Mouse (Mus musculus) macrophage (primary cell): ENCODE results near the gene Shisa8. TPM values are rescaled to one million over a fixed set of nuclear protein-coding genes. Genes with fewer than 3 reads are reported as not detected.

ENCODE experiments used
- H3K27ac ChIP-seq: fragments of 350-480 bp; formaldehyde crosslinking; 2 replicates; pipeline ENCODE4 v1.9.0; 2021
- H3K36me3 ChIP-seq: fragments of 350-480 bp; formaldehyde crosslinking; 2 replicates; pipeline ENCODE4 v1.9.0; 2021; ENCODE audit errors: inconsistent target
- H3K4me3 ChIP-seq: fragments of 350-480 bp; formaldehyde crosslinking; 2 replicates; pipeline ENCODE4 v1.9.0; 2021; ENCODE audit errors: inconsistent target
- H3K79me2 ChIP-seq: fragments of 350-480 bp; formaldehyde crosslinking; 2 replicates; pipeline ENCODE4 v1.9.0; 2021; ENCODE audit errors: inconsistent target
- WGBS: methylation state at CpG from one replicate; pipeline ENCODE4 v1.1.7; 2026; ENCODE audit warnings: inconsistent platforms; ENCODE audit not compliant: missing documents; 5-methylcytosine and 5-hydroxymethylcytosine counted together
- polyA plus RNA-seq: library from polyadenylated mRNA; stranded (reverse); fragments of 250-400 nt; gene quantifications from 3 replicates; pipeline ENCODE4 v1.2.4, GENCODE M21; 2018; ENCODE audit warnings: inconsistent platforms

The Shisa8 gene
- polyA plus RNA-seq, 1 experiment from 2014 or later, result not detected

- Histone ChIP-seq H3K27ac (no peak overlapping the region), H3K36me3 (no peaks in the 10 kb centered on the region), H3K4me3 (no peak overlapping the region), H3K79me2 (no peaks in the 10 kb centered on the region)
- WGBS, result 66% methylated on average over 7 of the region's 7 CpGs
Measured at GRCm38 (mm10) chr15:82217039-82217438, 4.4 kb upstream of the Shisa8 start.

GRCm38 (mm10) chr15:82216142-82216827 is 3.7 kb upstream of the Shisa8 start:
- 72% methylated on average over 19 of the region's 20 CpGs for WGBS
- Histone ChIP-seq H3K4me3 (no peak overlapping the region), H3K79me2 (no peaks in the 10 kb centered on the region), H3K27ac (no peak overlapping the region), H3K36me3 (no peaks in the 10 kb centered on the region)

GRCm38 (mm10) chr15:82215332-82216046 is 2.9 kb upstream of the Shisa8 start:
- Histone ChIP-seq H3K36me3 (no peaks in the 10 kb centered on the region), H3K4me3 (no peak overlapping the region), H3K27ac (no peak overlapping the region), H3K79me2 (no peaks in the 10 kb centered on the region)
- 82% methylated on average over 11 of the region's 11 CpGs for WGBS

GRCm38 (mm10) chr15:82213222-82213621 is 607 bp upstream of the Shisa8 start:
- no peaks in the 10 kb centered on the region for H3K36me3 ChIP-seq
- no peak overlapping the region for H3K27ac ChIP-seq
- no peaks in the 10 kb centered on the region for H3K79me2 ChIP-seq
- no peak overlapping the region for H3K4me3 ChIP-seq
- 84% methylated on average over 4 of the region's 4 CpGs for WGBS

GRCm38 (mm10) chr15:82211911-82212751 is 484 bp downstream of the Shisa8 start:
- WGBS, result under 1% methylated on average over 104 of the region's 112 CpGs
- no peak overlapping the region for H3K27ac ChIP-seq
- no peak overlapping the region for H3K4me3 ChIP-seq

GRCm38 (mm10) chr15:82211281-82211680 is 1.3 kb downstream of the Shisa8 start:
- WGBS, result 6% methylated on average over 11 of the region's 11 CpGs

More at GRCm38 (mm10) chr15:82211911-82212751, 484 bp downstream of the Shisa8 start:
- H3K36me3 ChIP-seq, result no peaks in the 10 kb centered on the region
- no peaks in the 10 kb centered on the region for H3K79me2 ChIP-seq

GRCm38 (mm10) chr15:82210801-82211200 is 1.8 kb downstream of the Shisa8 start:
- whole genome bisulfite sequencing, result 67% methylated on average over 1 of the region's 1 CpGs

More at GRCm38 (mm10) chr15:82211281-82211680, 1.3 kb downstream of the Shisa8 start:
- Histone ChIP-seq H3K4me3 (no peak overlapping the region), H3K36me3 (peaks cover 6% of the 10 kb centered on the region; the same call in 1 of the 2 replicates), H3K79me2 (no peaks in the 10 kb centered on the region), H3K27ac (no peak overlapping the region)

GRCm38 (mm10) chr15:82209295-82210050 is 3.1 kb downstream of the Shisa8 start:
- Histone ChIP-seq H3K36me3 (peaks cover 24% of the 10 kb centered on the region), H3K4me3 (no peak overlapping the region), H3K79me2 (no peaks in the 10 kb centered on the region), H3K27ac (no peak overlapping the region)
- WGBS, result 91% methylated on average over 12 of the region's 13 CpGs

More at GRCm38 (mm10) chr15:82210801-82211200, 1.8 kb downstream of the Shisa8 start:
- Histone ChIP-seq H3K27ac (no peak overlapping the region), H3K79me2 (no peaks in the 10 kb centered on the region), H3K4me3 (no peak overlapping the region), H3K36me3 (peaks cover 11% of the 10 kb centered on the region)

- Histone ChIP-seq H3K4me3 (no peak overlapping the region), H3K36me3 (peaks cover 35% of the 10 kb centered on the region), H3K79me2 (no peaks in the 10 kb centered on the region), H3K27ac (no peak overlapping the region)
- WGBS, result 92% methylated on average over 8 of the region's 8 CpGs
Measured at GRCm38 (mm10) chr15:82208307-82208706, 4.3 kb downstream of the Shisa8 start.

- Histone ChIP-seq H3K4me3 (no peak overlapping the region), H3K79me2 (no peaks in the 10 kb centered on the region), H3K36me3 (peaks cover 41% of the 10 kb centered on the region), H3K27ac (no peak overlapping the region)
- 94% methylated on average over 28 of the region's 30 CpGs for WGBS
Measured at GRCm38 (mm10) chr15:82207504-82208219, 5.0 kb downstream of the Shisa8 start.

GRCm38 (mm10) chr15:82207105-82207459 is 5.5 kb downstream of the Shisa8 start:
- Histone ChIP-seq H3K36me3 (peaks cover 46% of the 10 kb centered on the region), H3K4me3 (no peak overlapping the region), H3K79me2 (no peaks in the 10 kb centered on the region), H3K27ac (no peak overlapping the region)
- WGBS, result 92% methylated on average over 22 of the region's 34 CpGs

GRCm38 (mm10) chr15:82206365-82207104 is 6.1 kb downstream of the Shisa8 start:
- H3K4me3 ChIP-seq, result no peak overlapping the region
- 87% methylated on average over 8 of the region's 9 CpGs for WGBS
- no peaks in the 10 kb centered on the region for H3K79me2 ChIP-seq
- H3K36me3 ChIP-seq, result peaks cover 52% of the 10 kb centered on the region
- H3K27ac ChIP-seq, result no peak overlapping the region
